Mouse (Mus musculus) cerebellum, adult 18-20 months (tissue): ENCODE results near the gene Tedc1.
"Not testable (repeated sequence)": the region's sequence is repeated elsewhere in the genome, so short reads cannot be mapped to it uniquely, and the experiment has no call there.

Experiments
- DNase-seq, 2 experiments: peaks; one replicate each; pipeline ENCODE4 v3.0.0; 2021

Tedc1 gene

DNA sequence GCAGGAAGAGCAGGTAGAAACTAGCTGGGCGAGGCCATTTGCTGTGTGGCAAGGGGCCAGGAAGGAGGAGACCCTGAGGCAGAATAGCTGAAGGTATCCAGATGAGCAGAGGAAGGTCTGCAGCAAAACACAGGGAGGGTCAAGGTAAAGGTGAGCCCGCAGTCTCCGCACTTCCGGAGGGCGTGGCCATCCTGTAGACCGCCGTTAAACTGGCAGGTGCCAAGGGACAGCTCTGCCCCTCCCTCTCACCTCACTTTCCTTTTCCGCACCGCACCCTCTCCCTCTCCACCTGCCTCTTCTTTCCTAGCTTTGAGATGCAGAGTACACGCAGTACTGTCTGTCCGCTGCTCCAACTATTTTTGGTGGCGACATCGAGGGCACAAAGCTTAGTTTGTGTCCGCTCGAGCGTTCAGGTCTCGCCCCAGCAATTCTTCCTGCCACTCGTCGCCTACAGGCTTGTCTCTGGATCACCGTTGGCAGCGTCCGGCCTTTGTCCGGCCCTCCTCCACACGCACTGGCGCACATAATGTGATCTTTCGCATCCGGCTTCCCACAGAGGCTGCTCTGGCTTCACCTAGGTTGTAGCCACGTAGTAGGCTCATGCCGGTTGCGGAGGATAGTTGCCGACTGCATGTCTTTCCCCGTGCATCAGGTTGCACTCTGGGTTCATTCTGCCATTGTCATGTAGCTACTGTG lies 997 bp upstream of the Tedc1 start:
- peak; percentile 56 to 64 for DNase-seq

DNA sequence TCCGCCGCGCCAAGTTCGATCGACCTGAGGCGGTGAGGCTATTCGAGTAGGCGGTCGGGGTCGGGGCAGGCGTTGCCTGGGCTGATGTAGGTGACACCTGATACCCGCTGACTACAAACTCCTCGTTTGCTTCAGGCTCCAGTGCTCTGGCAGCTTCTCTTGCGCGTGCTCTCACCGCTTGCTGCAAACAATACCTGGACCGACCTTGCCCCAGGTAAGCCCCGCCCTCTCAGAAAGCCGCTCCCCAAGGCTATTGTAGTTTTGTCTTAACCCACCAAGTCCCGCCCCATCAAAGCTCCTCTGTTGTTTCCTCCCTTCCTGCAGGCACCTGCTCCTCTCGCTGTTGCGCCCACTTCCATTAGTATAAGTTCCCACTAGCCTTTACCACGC lies 314 bp downstream of the Tedc1 start:
- peak in 1 of 2 experiments; percentile 30 for DNase-seq

DNA sequence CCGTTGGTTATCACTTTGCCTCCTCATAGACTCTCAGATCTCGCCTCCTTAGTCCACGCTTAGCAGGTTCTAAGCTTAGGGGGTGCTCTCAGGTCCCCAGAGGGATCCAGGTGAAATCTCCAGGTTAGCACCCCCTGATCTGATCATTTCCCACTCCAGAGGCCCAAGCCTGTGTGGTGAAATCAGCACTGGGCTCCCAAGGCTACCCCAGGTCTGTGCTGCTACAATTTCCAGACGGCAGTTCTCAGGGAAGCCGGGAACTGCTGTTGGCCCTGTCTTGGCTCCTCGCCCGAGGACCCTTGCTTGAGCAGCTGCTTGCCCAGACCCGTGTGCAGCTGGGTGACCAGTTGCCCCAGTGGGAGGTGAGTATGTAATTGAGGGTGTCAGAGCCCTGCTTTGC lies 781 bp downstream of the Tedc1 start:
- DNase-seq, result peak in 1 of 2 experiments; percentile 49

DNA sequence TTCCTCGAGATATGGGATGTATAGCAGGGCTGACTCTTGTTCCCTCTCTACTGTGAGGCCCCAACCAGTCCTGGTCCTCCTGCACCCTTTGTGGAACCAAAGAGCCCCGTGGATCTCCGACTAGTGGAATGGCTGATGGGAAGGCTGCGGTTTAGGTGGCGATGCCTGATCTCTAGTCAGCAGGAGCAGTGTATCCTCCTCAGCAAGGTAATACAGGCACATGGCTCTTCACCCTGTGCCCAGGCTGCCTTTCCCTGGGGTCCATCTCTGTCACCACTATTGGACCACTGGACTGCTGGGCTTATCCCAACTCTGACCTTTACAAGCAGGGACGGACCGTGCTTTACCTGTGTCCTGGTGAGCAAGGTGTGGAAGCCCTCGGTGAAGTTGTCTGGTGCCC lies 1.3 kb downstream of the Tedc1 start:
- peak in 1 of 2 experiments; percentile 17 for DNase-seq

DNA sequence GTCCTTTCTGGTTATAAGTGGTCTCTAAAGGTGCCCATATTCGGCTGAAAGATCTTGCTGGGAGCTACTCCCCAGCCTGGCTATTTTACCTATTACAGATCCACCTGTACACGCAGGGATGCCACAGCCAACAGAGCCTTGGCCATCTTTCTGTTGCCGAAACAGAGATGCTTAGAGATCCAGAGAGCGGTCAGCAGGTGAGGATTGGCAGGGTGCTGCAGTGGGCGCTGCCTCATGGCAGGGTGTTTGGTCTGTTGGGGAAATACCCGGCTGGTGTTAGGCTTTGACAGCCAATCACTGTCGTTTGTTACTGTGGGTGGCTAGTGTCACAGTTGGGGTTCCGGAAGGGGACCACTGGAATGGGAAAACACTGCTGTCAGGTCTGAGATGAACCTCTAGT lies 1.8 kb downstream of the Tedc1 start:
- peak in 1 of 2 experiments; percentile 7 for DNase-seq

DNA sequence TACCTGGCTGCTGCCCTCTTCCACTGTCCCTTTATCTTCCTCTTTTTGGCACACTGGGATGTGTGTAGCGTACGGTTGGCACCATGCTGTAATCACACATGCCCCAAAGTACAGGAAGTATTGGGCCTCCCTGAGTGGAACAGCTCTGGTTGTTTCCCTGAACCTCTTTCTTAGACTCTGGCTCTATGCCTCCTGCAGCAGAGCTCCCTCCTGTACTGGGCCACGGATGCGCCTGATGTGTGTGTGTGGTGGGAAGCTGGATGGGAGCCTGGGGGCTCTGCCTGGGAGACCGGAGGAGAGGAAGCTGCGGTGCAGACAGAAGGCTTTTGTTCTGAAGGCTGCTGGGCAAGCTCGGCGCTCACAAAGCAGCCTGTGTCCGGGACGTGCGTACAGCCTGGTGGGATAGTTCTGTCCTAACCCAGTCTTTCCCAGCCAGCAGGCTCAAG lies 7.4 kb downstream of the Tedc1 start:
- DNase-seq, result peak in 1 of 2 experiments; percentile 44

DNA sequence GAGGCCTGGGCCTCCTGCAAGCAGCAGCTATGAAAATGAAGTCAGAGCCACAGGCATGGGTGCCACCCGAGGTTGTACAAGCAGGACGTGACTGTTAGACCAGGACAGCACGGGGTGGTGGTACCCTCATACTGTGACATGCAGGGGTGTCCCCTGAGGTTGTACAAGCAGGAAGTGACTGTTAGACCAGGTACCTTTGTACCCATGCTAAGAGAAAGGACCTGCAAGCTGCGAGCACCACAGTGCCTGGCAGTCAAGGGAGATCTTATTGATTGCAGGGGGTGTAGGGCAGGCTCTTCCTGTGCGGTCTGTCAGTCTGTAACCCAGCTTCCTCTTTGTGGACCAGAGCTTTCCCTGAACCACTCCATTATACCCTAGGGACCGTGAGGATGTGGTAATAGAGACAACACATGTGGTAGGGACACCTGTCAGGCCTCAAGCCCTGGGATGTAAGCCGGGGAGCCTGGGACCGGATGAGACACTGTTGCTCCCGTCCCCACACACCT lies 11.9 kb downstream of the Tedc1 start:
- DNase-seq, result no peak

DNA sequence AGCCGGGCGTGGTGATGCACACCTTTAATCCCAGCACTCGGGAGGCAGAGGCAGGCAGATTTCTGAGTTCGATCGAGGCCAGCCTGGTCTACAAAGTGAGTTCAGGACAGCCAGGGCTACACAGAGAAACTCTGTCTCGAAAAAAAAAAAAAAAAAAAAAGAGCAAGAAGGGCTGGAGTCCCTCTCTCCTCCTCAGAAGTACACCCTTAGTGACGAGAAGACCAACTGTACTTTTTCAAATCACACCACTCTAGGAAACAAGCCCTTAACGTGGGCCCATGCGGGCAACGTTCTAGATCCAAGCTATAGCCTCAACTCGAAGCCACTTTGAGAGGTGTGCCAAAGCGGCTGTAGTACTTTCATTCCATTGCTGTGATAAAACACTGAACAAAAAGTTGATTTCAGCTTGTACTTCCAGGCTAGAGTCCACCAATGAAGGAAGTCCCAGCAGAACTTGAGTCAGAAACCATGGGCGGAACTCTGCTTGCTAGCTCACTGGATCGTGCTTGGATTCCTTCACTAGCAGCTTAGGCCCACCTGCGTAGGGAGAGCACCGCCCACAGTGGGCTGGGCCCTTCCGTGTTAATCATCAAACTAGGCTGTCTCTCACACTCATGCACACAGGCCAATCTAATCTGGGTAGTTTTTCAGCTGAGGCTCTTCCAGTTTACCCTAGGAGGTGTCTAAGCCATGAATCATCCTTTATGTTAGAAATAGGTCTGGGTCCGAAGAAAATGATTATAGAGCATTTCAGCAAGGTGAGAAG lies 20.9 kb downstream of the Tedc1 start:
- DNase-seq, result no peak

DNA sequence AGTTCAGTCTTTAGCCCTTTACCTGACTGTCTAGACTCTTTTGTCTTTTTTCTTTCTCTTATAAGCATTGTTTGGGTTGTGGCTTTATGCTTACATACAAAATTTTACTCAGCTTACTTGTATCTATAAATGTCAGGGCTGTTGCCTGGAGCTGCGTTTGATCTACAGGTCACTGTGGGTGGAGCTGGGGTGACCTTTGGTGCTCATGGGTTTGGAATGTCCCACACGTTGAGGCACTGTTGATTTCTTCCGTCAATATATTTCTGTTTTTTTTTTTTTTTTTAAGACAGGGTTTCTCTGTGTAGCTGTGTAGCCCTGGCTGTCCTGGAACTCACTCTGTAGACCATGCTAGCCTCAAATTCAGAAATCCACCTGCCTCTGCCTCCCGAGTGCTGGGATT lies 24.8 kb downstream of the Tedc1 start:
- DNase-seq, result no peak

DNA sequence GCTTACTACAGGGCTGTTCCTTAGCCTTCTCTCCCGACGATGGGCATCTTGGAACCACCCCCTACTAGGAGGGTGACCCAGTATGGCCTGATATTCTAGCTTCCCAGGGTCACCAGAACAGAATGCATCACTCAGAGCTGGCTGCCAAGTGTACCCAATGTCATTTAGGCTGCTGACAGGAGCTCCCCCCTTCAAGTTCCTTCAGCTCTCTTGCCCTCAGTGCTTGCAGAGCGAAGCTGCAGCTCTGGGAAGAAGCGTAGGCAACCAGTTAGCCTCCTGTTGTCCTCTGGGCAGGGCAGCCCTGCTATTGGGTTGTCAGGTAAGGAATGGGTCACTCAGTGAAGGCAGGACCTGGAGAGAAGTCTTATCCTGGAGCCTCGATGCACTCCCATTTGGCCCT lies 28.7 kb downstream of the Tedc1 start:
- no peak for DNase-seq

DNA sequence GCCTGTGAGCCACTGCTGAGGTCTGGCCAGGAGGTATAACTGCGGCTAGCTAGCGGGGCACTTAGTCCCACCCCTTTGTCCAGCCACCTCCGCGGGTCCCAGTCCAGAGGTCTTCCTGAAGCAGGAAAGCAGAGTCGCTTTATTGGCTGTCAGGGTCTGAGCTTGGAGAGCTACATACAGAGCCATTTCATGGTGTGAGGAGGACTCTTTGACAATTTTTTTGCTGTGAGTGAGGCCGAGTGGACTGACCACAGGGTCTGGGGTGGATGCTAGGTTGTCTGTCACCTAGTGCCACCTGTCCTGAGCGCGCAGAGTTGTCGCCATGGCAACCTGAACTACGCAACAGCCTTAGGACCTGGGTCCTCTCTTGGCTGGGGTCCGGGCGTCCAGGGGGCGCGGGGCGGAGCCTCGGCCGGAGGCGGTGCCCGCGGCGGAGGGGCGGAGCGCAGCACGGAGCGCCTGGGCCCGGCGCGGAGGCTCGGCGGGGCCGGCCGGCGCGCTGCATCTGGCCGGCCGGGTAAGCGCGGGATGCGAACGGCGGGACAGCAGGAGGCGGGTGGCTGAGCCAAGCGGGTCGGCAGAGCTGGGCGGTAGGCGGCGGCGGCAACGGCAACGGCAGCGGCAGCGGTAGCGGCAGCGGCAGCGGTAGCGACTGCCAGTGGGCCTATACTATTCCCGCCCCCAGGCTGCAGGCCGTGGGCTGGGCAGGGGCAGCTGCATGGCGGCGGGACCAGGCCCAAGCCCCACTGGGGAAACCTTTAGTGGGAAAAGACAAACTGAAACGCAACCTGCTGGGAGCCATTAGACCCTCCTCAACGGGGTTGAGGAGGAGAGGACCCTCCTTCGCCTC lies 29.4 kb downstream of the Tedc1 start, which contains the start of gene Tmem121:
Gene Tmem121 (plus strand): TSS at position 489 of the 850 bp plus-strand sequence.
- DNase-seq, result peak; percentile 59 to 73

DNA sequence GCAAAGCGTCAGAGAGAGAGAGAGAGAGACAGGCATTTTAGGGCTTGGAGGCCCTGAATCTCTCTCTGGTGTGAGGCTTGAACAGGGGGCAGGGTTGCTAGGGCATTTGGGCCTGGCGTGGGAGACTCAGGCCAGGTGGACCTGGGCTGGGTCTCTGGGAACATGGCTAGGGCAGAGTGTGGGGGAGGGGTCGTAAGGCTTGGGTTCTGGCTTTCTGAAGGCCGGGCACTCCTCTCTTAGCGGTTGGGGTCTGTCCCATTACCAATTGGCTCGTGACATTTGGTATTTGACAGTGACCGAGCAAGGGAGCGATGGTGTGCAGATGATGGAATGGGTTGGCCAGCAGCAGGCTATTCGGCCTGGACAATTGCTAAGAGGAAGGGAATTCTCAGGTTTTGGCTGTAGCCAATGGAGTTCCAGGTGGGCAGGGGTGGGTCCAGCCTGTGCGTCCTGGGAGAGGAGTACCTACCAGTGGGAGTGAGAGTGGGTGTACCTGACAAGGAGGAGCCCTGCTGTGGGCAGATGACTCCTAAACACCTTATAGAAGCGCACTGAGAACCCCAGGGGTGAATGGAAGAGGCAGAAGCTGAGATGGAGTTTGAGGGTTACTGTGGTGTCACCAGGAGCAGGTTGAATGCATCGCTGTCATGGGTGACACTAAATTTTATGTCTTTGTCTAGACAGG lies 30.2 kb downstream of the Tedc1 start:
- DNase-seq, result peak; percentile 21 to 37

DNA sequence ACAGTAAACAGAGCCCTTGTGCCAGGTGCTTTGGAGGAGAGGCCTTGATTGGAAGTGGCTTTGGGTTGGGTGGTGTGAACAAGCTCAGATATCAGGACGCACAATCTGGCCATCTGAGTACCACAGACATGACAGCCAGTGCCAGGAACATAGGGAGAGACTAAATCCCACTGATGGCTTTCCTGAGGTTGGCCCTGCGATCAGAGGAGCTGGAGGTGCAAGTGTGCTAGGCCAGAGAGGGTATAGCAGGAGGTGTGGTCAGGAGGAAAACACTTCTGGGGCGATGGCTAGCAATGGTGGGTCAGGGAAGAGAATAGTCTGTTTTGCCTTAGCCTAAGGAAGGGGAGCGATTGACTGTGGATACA lies 30.8 kb downstream of the Tedc1 start:
- DNase-seq, result peak; percentile 22 to 31

DNA sequence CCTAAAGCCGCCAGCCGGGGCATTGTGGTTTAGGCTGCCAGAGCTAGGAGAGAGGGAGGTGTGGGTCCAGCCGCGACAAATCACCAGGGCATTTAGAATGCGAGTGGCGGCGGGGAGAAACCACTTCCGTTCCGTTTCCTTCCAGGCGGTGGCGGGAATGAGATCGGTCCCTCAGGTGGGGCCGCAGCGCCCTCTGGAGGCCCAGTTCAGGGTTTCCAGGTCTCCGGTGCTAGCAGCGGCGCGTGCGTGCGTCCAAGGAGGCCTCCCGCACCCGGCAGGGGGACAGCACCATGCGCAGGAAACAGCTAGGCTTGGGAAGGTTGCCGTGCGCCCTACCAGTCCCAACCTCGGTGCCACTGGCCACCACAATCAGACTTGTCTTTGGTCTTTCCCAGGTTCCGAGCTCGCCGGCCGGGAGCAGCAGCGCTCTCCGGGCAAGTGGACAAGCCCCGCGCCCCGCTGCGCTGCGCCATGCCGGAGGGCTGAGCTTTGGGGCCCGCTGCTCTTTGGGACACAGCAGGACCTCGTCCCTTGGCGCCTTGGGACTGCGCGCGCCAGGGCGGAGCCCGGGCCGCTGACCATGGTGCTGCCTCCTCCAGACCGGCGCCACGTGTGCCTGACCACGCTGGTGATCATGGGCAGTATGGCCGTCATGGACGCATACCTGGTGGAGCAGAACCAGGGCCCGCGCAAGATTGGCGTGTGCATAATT lies 31.5 kb downstream of the Tedc1 start:
- DNase-seq, result peak; percentile 94 to 97

DNA sequence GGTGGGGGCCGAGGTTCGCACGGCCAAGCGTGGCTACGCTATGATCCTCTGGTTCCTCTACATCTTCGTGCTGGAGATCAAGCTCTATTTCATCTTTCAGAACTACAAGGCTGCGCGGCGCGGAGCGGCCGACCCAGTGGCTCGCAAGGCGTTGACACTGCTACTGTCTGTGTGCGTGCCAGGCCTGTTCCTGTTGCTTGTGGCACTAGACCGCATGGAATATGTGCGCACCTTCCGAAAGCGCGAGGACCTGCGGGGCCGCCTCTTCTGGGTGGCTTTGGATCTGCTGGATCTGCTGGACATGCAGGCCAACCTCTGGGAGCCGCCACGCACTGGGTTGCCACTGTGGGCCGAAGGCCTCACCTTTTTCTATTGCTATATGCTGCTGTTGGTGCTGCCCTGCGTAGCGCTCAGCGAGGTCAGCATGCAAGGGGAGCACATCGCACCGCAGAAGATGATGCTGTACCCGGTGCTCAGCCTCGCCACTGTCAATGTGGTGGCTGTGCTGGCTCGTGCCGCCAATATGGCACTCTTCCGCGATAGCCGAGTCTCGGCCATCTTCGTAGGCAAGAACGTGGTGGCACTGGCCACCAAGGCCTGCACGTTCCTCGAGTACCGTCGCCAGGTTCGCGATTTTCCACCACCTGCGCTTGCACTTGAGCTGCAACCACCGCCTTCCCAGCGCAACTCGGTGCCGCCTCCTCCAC lies 32.3 kb downstream of the Tedc1 start:
- DNase-seq, result peak in 1 of 2 experiments; percentile 32

DNA sequence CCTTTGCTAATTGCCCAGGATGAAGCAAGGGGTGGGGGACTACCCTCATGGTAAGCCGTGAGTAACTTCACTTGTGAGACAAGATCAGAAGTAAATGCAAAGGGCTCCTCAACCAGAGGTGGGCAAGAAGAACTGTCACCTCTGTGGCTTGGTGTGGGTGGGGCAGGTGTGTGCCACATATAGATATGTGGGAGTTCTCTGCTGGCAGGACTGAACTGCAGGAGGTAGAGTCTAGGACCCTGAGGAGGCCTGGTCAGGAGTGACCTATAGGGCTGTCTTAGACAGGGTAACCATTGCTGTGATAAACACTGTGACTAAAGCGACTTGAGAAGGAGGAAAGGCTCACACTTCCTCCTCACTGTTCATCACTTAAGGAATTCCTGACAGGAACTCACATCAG lies 37.2 kb downstream of the Tedc1 start:
- no peak for DNase-seq

DNA sequence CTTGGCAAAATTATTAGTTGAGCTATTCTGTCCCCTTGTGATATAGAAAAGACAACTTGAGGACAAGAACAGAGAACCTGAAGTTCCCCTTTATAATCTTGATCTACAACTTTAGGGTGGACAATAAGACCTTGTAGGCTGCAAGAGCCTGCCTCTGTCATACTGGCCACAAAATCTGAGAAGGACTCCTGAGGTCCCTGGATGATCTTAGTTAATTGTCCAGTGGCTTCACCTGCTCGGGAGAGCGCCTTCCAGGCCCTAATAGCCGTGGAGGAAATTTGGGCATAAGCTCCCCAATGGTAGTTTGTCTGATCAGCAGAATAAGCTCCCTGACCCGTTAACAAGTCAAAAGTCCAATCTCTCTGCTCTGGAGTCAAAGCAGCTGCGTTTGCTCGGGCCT lies 42.9 kb downstream of the Tedc1 start:
- not testable (repeated sequence) for DNase-seq

DNA sequence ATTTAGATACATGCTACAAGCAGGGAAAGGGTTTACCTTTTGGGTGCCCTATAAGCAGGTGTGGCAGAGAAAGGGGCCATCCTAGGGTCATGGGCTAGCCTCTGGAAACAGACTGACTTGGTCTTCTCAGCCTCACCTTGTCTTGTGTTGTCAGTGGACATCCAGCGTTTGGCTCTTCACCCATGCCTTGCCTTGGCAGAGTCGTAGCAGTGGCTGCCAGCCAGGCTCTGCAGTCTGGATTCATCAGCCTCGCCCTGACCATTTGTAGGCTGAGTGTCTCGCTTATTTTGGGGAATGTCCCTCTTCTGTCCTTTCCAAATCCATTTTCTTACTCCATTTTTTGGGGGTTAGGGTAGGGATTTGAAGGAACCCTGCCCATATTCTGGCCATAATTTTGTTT lies 45.1 kb downstream of the Tedc1 start:
- DNase-seq, result peak; percentile 64 to 65

DNA sequence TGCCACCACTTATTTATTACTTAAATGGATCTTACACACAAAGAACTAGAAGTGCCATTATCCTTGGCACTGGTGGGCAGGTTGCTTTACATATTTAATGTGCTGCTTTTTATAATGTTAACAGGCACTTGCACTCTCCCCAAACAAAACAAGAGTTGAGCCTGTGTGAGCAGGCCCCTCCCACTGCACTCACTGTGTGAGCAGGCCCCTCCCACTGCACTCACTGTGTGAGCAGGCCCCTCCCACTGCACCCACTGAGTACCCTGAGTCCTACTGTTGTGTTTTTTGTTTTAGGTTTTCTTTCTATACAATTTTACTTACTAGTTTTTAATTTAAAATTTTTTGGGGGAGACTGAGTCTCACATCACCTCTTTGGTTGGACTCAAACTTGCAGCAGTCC lies 45.8 kb downstream of the Tedc1 start:
- DNase-seq, result peak in 1 of 2 experiments; percentile 37

DNA sequence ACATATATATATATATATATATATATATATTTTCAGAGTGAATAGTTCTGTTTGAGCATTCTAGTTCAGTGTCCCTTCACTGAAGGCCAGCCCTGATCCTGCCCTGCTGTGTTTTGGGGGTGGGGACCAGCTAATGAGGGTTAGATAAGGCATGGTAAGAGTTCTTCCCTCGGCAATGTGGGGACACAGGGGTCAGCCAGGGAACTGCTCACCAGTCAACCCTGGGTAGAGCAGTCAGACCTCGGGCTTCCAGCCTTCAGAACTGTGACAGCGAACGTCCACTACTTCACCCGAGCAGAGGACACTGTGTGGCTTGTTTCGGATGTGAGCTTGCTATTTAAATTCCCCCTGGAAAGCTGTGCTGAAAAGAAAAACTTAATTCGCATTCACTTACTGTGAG lies 47.3 kb downstream of the Tedc1 start:
- DNase-seq, result no peak
